Mouse (Mus musculus) layer of hippocampus, postnatal 25 days (tissue): ENCODE measurements around the gene Wfikkn1. TPM values are rescaled to one million over a fixed set of nuclear protein-coding genes. Genes with fewer than 3 reads are reported as not detected.

ENCODE experiments used
- DNase-seq, 2 experiments: peaks; one replicate each; pipeline ENCODE4 v3.0.0; 2022; ENCODE audit warnings: mixed read lengths in 2 of 2, low spot score in 1 of 2; ENCODE audit errors: extremely low spot score in 1 of 2
- total RNA-seq, 2 experiments: library from RNA; stranded (reverse); gene quantifications; 2 replicates each; pipeline ENCODE4 v1.2.3; 2021

Gene Wfikkn1
- total RNA-seq, 2 experiments from 2014 or later: 2.0 TPM

DNA sequence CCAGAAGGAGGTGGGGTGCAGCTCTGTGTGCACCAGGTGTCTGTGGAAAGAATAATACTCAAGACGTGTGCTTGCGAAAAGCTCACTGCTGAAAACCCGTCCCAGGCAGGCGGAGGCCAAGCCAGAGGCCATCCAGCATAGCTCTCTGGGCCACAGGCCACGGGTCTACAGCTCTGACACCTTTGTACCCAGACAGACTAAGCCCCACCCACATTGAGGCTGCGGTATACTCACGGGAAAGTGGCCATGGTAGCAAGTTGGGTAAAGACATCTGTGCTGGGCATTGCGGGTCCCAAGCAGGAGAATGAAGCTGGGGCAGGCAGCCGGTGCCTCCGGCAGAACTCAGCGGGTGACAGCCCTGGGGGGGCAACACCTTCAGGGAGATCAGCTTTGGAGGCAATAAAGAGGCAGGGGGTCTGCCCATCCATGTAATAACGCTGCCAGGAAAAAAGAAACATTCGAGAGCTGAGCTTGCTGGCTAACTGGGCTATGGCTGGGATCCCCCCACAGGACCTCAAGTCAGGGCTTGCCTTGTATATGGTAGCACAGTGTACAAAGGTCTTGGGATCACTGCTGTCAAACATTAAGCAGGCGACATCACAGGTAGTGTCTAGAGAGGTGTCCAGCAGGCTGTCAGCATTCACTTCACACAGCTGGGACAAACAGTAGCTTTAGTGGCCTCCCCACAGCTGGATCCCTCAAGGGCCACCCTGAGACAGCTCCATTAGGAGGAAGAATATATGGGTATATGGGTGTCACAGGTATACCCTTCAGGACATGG lies 41.0 kb downstream of the Wfikkn1 start:
- DNase-seq: no peak

DNA sequence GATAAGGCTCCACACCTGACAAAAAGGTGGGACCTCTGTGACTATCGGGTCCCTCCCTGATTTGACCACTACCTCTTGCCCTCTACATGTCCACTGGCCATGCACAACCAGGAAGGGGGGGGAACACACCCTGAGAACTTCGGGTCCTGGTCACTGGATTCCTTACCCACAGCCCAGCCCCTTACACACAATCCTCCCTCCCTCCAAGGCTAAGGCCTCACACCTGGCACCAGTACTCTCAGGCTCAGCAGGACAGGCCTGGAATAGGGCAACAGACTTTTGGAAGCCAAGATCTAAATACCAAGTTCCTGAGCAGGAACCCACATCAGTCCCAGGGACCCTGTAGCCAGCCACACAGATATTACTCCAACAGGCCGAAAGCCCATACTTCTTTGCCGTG lies 41.8 kb downstream of the Wfikkn1 start:
- no peak for DNase-seq

GRCm38 (mm10) chr17:25837533-25837932 lies 43.1 kb downstream of the Wfikkn1 start:
- no peak for DNase-seq

DNA sequence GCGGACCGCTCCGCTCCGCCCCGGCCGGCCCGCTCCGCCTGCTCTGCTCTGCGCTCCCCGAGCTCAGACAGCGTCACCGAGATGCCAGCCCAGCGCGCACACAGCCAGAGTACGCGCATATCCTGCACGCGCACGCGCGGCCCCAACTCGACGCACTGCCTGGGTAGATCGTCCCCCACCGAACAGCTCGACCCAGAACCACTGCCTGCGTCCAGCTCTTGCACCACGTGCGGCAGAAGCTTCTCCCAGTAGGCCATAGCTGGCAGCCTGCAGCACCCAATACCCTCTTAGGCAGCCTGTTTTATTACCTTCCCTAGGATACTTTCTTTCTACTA lies 43.6 kb downstream of the Wfikkn1 start, which contains the start of gene Rhbdl1:
Gene Rhbdl1 (minus strand): TSS at position 220 of the 335 bp plus-strand sequence.
- peak; percentile 73 to 77 for DNase-seq

GRCm38 (mm10) chr17:25836397-25837075 lies 44.1 kb downstream of the Wfikkn1 start:
- peak in 1 of 2 experiments; percentile 64 for DNase-seq

GRCm38 (mm10) chr17:25835816-25836215 lies 44.8 kb downstream of the Wfikkn1 start:
- DNase-seq: no peak

GRCm38 (mm10) chr17:25835301-25835700 lies 45.4 kb downstream of the Wfikkn1 start:
- DNase-seq: no peak

GRCm38 (mm10) chr17:25834595-25835222 lies 45.9 kb downstream of the Wfikkn1 start:
- DNase-seq: no peak

DNA sequence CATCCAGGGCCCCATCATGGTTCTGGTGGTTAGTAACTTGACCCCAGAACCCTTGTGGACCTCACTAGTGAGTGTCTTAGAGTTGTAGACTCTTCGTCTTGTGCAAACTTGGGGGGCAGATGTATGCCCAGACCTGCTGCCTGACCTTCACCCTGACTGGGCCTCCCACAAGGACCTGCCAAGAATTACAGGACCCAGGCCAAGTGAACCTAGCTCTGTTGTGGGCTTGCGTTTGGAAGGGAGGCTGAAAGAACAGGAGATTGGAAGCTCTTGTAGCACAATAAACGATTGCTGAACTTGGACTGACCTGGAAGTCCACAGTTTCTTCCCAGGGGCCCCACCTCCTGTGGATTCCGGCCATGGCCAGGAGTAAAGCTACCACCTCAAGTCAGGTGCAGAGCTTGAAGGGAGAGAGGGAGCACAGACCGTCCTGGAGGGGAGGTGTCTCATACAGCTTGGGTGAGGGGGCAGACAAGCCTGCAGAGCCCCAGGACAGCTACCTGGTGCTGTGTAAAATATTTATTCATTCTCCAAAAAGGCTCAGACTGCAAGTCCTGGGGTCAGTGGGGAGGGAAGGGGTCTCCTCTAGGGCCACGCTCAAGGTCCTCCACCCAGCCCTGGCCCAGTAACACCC lies 46.6 kb downstream of the Wfikkn1 start:
- no peak for DNase-seq

DNA sequence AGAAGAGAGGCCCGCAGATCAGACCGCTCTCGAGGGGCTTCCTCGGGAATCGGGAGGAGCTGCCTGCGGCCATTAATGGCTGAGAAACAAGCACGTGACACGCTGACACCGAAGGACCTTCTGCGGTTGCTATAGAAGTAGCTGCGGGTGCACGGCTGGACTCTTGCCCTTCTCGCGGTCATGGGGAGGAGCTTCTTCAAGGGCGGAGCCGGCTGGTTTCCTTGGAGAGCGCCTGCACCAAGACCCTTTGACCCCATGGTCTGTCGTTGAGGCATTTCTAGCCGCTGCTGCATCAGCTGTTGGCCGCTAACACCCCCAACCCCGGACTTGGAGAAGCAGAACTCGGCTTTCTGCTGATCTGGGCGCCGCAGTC lies 47.4 kb downstream of the Wfikkn1 start, which contains the start of gene Stub1:
Gene Stub1 (minus strand): TSS at position 114 of the 373 bp plus-strand sequence.
- peak in 1 of 2 experiments; percentile 70 for DNase-seq

DNA sequence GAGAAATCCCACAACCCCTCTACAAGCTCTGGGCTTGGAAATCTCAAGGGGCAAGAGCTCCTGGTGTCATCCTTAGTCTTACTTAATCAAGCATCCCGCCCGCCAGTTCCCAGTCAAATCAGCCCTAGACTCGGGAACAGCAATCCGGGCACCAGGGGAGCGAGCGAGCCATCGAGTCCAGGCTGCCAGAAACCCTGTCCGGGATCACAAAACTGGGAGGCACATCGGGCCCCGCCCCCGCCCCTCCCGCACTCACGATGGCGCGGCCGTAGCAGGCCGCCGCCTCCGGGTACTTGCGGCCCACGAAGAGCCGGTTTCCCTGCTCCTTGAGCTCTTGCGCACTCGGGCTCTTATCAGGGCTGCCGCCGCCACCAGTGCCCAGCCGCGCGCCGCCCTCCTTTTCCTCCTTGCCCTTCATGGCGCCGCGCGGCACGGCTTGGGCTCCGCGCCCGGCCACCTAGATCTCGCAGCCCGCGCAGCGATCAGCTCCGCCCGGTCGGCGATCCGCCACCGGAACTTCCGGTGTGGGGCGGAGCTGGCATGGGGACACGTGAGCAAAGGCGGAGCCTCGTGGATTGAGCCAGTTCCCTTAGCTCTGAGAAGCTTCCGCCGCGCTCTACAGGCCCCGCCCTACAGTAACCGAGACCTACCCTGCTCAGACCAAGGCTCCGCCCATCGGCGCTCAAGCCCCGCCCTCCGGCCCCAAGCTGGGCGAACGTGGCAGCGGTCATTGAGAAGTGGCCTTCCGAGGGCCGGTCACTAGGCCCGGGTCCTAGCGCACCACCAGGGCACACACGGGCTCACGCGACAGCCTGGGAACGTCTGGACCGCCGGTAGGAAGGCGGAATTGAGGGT lies 48.0 kb downstream of the Wfikkn1 start:
- DNase-seq: peak; percentile 93 to 95

DNA sequence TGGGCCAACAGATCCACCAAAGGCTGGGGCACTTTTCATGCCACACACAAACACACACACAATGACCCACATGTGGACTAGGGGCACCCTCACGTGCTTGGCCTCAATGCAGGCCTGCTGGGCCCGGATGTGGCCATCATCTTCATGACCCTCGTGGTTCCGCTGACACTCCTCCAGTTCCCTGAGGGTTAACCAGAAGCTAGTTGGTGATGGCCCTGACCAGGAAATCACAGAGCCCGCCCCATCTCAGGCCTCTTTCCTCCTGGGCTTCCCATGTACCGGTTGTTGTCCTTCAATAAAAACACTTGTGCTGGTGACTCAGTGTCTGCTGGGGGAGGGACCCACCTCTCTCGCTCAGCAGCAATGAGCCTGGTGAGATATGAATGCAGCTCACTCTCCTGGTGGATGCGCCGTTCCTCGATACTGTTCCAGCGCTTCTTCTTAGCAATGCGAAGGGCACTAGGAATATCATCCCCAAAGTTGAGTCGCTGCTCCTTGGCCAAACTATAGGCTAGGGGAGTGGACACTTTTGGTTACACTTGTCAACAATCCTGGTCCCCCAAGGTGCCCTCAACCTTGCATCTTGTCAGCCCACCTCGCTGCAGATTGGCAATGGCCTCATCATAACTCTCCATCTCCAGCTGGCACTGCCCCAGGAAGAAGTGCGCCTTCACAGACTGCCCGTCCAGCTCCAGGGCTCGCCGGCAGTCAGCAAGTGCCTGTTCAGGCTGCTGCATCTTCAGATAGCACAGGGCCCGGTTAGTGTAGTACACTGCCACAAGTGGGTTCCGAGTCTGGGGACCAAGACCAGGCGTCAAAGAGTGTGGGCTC lies 49.0 kb downstream of the Wfikkn1 start:
- no peak for DNase-seq

DNA sequence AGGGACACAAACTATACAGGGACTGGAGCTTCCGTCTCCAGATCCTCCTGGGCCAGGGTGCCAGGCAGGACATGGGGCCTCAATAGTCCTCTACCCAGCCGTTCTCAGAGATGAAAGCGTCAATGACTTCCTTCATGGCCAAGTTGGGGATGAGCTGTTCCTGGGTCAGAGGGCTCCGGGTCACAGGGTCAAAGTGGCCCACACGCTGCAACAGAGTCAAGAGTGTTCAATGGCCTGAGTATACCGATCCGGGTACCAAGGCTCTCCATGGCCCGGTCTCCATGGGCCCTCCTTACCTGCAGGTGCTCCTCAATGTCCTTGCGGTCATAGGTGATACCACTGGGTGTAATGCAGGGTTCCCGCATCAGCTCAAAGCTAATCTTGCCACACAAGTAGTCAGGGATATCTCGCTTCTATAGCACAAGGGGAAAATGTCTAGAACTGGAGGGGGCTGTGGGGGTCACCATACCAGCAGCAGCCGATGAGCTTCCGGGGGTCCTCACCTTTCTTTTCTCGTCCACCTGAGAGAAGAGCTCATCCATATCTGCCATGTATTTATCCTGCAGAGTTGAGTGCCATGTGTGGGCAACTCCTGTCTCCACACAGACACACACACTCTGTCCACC lies 49.7 kb downstream of the Wfikkn1 start:
- DNase-seq: no peak

- no peak for DNase-seq
Measured at GRCm38 (mm10) chr17:25830200-25830753, 50.4 kb downstream of the Wfikkn1 start.

- DNase-seq: no peak
Measured at GRCm38 (mm10) chr17:25829558-25830017, 51.1 kb downstream of the Wfikkn1 start.

GRCm38 (mm10) chr17:25828712-25829557 lies 51.7 kb downstream of the Wfikkn1 start, which contains the start of gene Jmjd8:
TSS of gene Jmjd8 (plus strand) at chr17:25828867.
- peak; percentile 70 to 76 for DNase-seq

DNA sequence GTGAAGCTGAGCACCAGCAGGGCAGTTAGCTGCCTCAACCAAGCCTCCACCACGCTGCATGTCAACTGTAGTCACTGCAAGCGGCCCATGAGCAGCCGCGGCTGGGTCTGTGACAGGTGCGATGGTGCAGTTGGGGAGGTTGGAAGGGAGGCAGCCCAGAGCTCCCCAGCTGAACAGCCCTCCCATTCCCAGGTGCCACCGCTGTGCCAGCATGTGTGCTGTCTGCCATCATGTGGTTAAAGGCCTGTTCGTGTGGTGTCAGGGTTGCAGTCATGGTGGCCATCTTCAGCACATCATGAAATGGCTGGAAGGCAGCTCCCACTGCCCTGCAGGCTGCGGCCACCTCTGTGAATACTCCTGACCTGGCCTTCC lies 52.4 kb downstream of the Wfikkn1 start:
- no peak for DNase-seq
